Comparison of ENCODE assay signal across 18 mouse cellular contexts in genomic region chr6:13287812-13288211, GRCm38 (mm10).
"Had no signal": no experiment of that assay in that cellular context is flagged by ENCODE, and none has a peak within 500 bp of the region (broad histone marks: within the 10 kb centered on the region; RNA-seq: fewer than 3 reads in every experiment).

No protein-coding gene starts in this region.

- ATAC-seq: midbrain, embryonic 13.5 days; midbrain, embryonic 16.5 days had no signal

- H3K4me2 ChIP-seq: intestine, embryonic 15.5 days; kidney, embryonic 15.5 days; limb, embryonic 12.5 days; limb, embryonic 15.5 days; midbrain, embryonic 13.5 days; neural tube, embryonic 13.5 days; stomach, embryonic 15.5 days had no signal

- DNase-seq: left cerebral cortex, postnatal 4 days; retina, postnatal 1 day; right cerebral cortex, postnatal 25 days; spleen, adult 18-20 months; thymus, postnatal 25 days had no signal

- H3K27me3 ChIP-seq: intestine, embryonic 15.5 days; kidney, embryonic 15.5 days; limb, embryonic 12.5 days; limb, embryonic 15.5 days; megakaryocyte, embryonic 14.5 days; midbrain, embryonic 13.5 days; neural tube, embryonic 13.5 days; stomach, embryonic 15.5 days had no signal

- H3K4me3 ChIP-seq: intestine, embryonic 15.5 days; kidney, embryonic 15.5 days; limb, embryonic 12.5 days; limb, embryonic 15.5 days; megakaryocyte, embryonic 14.5 days; midbrain, embryonic 10.5 days; midbrain, embryonic 13.5 days; myocyte; neural tube, embryonic 13.5 days; stomach, embryonic 15.5 days had no signal

- H3K9ac ChIP-seq: intestine, embryonic 15.5 days; kidney, embryonic 15.5 days; limb, embryonic 12.5 days; limb, embryonic 15.5 days; liver, embryonic 14.5 days; midbrain, embryonic 13.5 days; neural tube, embryonic 13.5 days; stomach, embryonic 15.5 days had no signal

- H3K9me3 ChIP-seq: intestine, embryonic 15.5 days; kidney, embryonic 15.5 days; limb, embryonic 12.5 days; limb, embryonic 15.5 days; megakaryocyte, embryonic 14.5 days; midbrain, embryonic 10.5 days; midbrain, embryonic 13.5 days; neural tube, embryonic 13.5 days; stomach, embryonic 15.5 days had no signal

- H3K36me3 ChIP-seq: intestine, embryonic 15.5 days; kidney, embryonic 15.5 days; limb, embryonic 12.5 days; limb, embryonic 15.5 days; midbrain, embryonic 10.5 days; midbrain, embryonic 13.5 days; neural tube, embryonic 13.5 days; stomach, embryonic 15.5 days had no signal

- H3K4me1 ChIP-seq: intestine, embryonic 15.5 days; kidney, embryonic 15.5 days; limb, embryonic 12.5 days; megakaryocyte, embryonic 14.5 days; midbrain, embryonic 10.5 days; midbrain, embryonic 13.5 days; neural tube, embryonic 13.5 days; stomach, embryonic 15.5 days had no signal

- H3K27ac ChIP-seq: intestine, embryonic 15.5 days; kidney, embryonic 15.5 days; limb, embryonic 12.5 days; limb, embryonic 15.5 days; liver, embryonic 14.5 days; macrophage; midbrain, embryonic 10.5 days; midbrain, embryonic 13.5 days; neural tube, embryonic 13.5 days; stomach, embryonic 15.5 days had no signal
